In genomic region chr8:119829870-119830580, GRCm38 (mm10) we compare ENCODE assay signal across 11 mouse cellular contexts. TPM values are rescaled to one million over a fixed set of nuclear protein-coding genes. Genes with fewer than 3 reads are reported as not detected.
DNase-seq lines count a peak whose midpoint lies in the region; ATAC-seq lines count a peak whose summit lies in the region.
"Had no signal": no experiment of that assay in that cellular context is flagged by ENCODE, and none has a peak within 500 bp of the region (broad histone marks: within the 10 kb centered on the region; RNA-seq: fewer than 3 reads in every experiment).

No protein-coding gene starts in this region.

- H3K9me3 ChIP-seq in forebrain, embryonic 10.5 days = no peaks in the 10 kb centered on the region
- no peaks in the 10 kb centered on the region for H3K9me3 ChIP-seq in forebrain, embryonic 14.5 days (replicated peaks; ENCODE audit: control insufficient read depth, low read length)
- H3K9me3 ChIP-seq in embryonic facial prominence, embryonic 14.5 days (ENCODE audit: control insufficient read depth, low read length) = no peaks in the 10 kb centered on the region
- H3K9me3 ChIP-seq: forebrain, embryonic 12.5 days had no signal

- DNase-seq in forebrain, embryonic 10.5 days (ENCODE audit: extremely low spot score, low spot score) = no peak
- DNase-seq in forebrain, embryonic 14.5 days (ENCODE audit: low spot score) = no peak
- peak; percentile 70 for DNase-seq in embryonic facial prominence, embryonic 14.5 days (ENCODE audit: low spot score)
- DNase-seq in mesoderm, embryonic 11.5 days (ENCODE audit: low read depth, low spot score) = peak; percentile 74
- no peak for DNase-seq in lung, postnatal 36 days
- DNase-seq in thymus, postnatal 10 days (ENCODE audit: low spot score in 2 of 2) = no peak
- DNase-seq in gastrocnemius, postnatal 10 days = no peak
- DNase-seq: heart, adult 2 months had no signal

- no peaks in the 10 kb centered on the region for H3K27me3 ChIP-seq in forebrain, embryonic 10.5 days (ENCODE audit: poor library complexity, severe bottlenecking)
- H3K27me3 ChIP-seq in forebrain, embryonic 14.5 days (replicated peaks; ENCODE audit: control insufficient read depth, insufficient read depth, low read length) = no peaks in the 10 kb centered on the region
- no peaks in the 10 kb centered on the region for H3K27me3 ChIP-seq in embryonic facial prominence, embryonic 14.5 days (replicated peaks; ENCODE audit: control insufficient read depth, insufficient read depth, low read length)
- H3K27me3 ChIP-seq: forebrain, embryonic 12.5 days had no signal

- no peak overlapping the region for H3K4me2 ChIP-seq in forebrain, embryonic 14.5 days (ENCODE audit: low read length)
- H3K4me2 ChIP-seq in embryonic facial prominence, embryonic 14.5 days (ENCODE audit: low read depth, low read length) = no peak overlapping the region
- H3K4me2 ChIP-seq: forebrain, embryonic 12.5 days had no signal

- 58% methylated on average over 16 of the region's 16 CpGs for WGBS in forebrain, embryonic 10.5 days
- 68% methylated on average over 16 of the region's 16 CpGs for whole genome bisulfite sequencing in forebrain, embryonic 14.5 days
- WGBS in embryonic facial prominence, embryonic 14.5 days = 32% methylated on average over 16 of the region's 16 CpGs

- H3K36me3 ChIP-seq in forebrain, embryonic 10.5 days (replicated peaks) = peaks cover 18% of the 10 kb centered on the region
- no peaks in the 10 kb centered on the region for H3K36me3 ChIP-seq in forebrain, embryonic 14.5 days (ENCODE audit: control insufficient read depth, insufficient read depth, low read length)
- H3K36me3 ChIP-seq in embryonic facial prominence, embryonic 14.5 days (ENCODE audit: control insufficient read depth, insufficient read depth, low read length) = no peaks in the 10 kb centered on the region
- H3K36me3 ChIP-seq: forebrain, embryonic 12.5 days had no signal

- peak overlapping the region; percentile 16; the same call in 1 of the 2 replicates for H3K4me3 ChIP-seq in forebrain, embryonic 10.5 days
- H3K4me3 ChIP-seq in forebrain, embryonic 14.5 days (ENCODE audit: low read depth, low read length) = no peak overlapping the region
- no peak overlapping the region for H3K4me3 ChIP-seq in embryonic facial prominence, embryonic 14.5 days (ENCODE audit: low read depth, low read length)
- H3K4me3 ChIP-seq: forebrain, embryonic 12.5 days; heart, adult 2 months had no signal

- H3K27ac ChIP-seq in forebrain, embryonic 10.5 days = peak overlapping the region; percentile 80
- H3K27ac ChIP-seq in forebrain, embryonic 14.5 days (ENCODE audit: low read depth, low read length) = no peak overlapping the region
- no peak overlapping the region for H3K27ac ChIP-seq in embryonic facial prominence, embryonic 14.5 days (replicated peaks; ENCODE audit: low read depth, low read length)
- H3K27ac ChIP-seq: forebrain, embryonic 12.5 days; heart, adult 2 months; liver, embryonic 14.5 days had no signal

- no peak overlapping the region for H3K9ac ChIP-seq in forebrain, embryonic 14.5 days (ENCODE audit: low read length)
- H3K9ac ChIP-seq in embryonic facial prominence, embryonic 14.5 days (ENCODE audit: low read depth, low read length) = no peak overlapping the region
- H3K9ac ChIP-seq: forebrain, embryonic 12.5 days; liver, embryonic 14.5 days had no signal

- peaks cover 95% of the 10 kb centered on the region for H3K4me1 ChIP-seq in forebrain, embryonic 10.5 days
- peaks cover 38% of the 10 kb centered on the region for H3K4me1 ChIP-seq in forebrain, embryonic 14.5 days (ENCODE audit: control insufficient read depth, insufficient read depth, low read length)
- H3K4me1 ChIP-seq in embryonic facial prominence, embryonic 14.5 days (ENCODE audit: control insufficient read depth, insufficient read depth, low read length) = peaks cover 45% of the 10 kb centered on the region

- ATAC-seq in forebrain, embryonic 14.5 days = no peak
- ATAC-seq in CD4-positive, CD25-positive, alpha-beta regulatory T cell, adult 4 months = peak; percentile 0
- ATAC-seq in embryonic facial prominence, embryonic 14.5 days (ENCODE audit: low read depth) = peak; percentile 34

RNA-seq across cellular contexts. Expression of gene Cotl1, which starts 10.3 kb away (rescaled TPM):
- polyA plus RNA-seq in forebrain, embryonic 10.5 days (2016; fragmentation: Nextera tagmentation; extraction: Ambion mirVana) = 109 and 114 TPM in 2 replicates
- 403 and 455 TPM in 2 replicates for polyA plus RNA-seq in forebrain, embryonic 14.5 days (2014; fragmentation: Nextera tagmentation; extraction: Ambion mirVana)
- 100 to 1,000 TPM; 131 to 191 TPM for polyA plus RNA-seq in CD4-positive, CD25-positive, alpha-beta regulatory T cell, adult 4 months (2017; shearing (Covaris generic))
- 255 and 299 TPM in 2 replicates for polyA plus RNA-seq in embryonic facial prominence, embryonic 14.5 days (2014; fragmentation: Nextera tagmentation; extraction: Ambion mirVana)
- total RNA-seq in gastrocnemius, postnatal 10 days (2021) = 10 to 100 TPM; 38.3 to 41.8 TPM

RNA-seq across cellular contexts. Expression of gene Klhl36, which starts 32.0 kb away (rescaled TPM):
- polyA plus RNA-seq in forebrain, embryonic 10.5 days (2016; fragmentation: Nextera tagmentation; extraction: Ambion mirVana) = 10.8 and 11.1 TPM in 2 replicates
- 11.9 and 12.5 TPM in 2 replicates for polyA plus RNA-seq in forebrain, embryonic 14.5 days (2014; fragmentation: Nextera tagmentation; extraction: Ambion mirVana)
- 10 to 100 TPM in 1 of 2 experiments, 1 to 10 TPM in 1; 6.2 to 11.6 TPM for polyA plus RNA-seq in CD4-positive, CD25-positive, alpha-beta regulatory T cell, adult 4 months (2017; shearing (Covaris generic))
- 8.6 and 10.1 TPM in 2 replicates for polyA plus RNA-seq in embryonic facial prominence, embryonic 14.5 days (2014; fragmentation: Nextera tagmentation; extraction: Ambion mirVana)
- 1 to 10 TPM; 2.9 to 3.9 TPM for total RNA-seq in gastrocnemius, postnatal 10 days (2021)

RNA-seq across cellular contexts. Expression of gene Tldc1, which starts 51.8 kb away (rescaled TPM):
- 16.7 and 17.3 TPM in 2 replicates for polyA plus RNA-seq in forebrain, embryonic 10.5 days (2016; fragmentation: Nextera tagmentation; extraction: Ambion mirVana)
- 5.1 and 6.0 TPM in 2 replicates for polyA plus RNA-seq in forebrain, embryonic 14.5 days (2014; fragmentation: Nextera tagmentation; extraction: Ambion mirVana)
- 10 to 100 TPM in 1 of 2 experiments, 1 to 10 TPM in 1; 6.5 to 14.3 TPM for polyA plus RNA-seq in CD4-positive, CD25-positive, alpha-beta regulatory T cell, adult 4 months (2017; shearing (Covaris generic))
- polyA plus RNA-seq in embryonic facial prominence, embryonic 14.5 days (2014; fragmentation: Nextera tagmentation; extraction: Ambion mirVana) = 5.4 and 5.5 TPM in 2 replicates
- total RNA-seq in gastrocnemius, postnatal 10 days (2021) = 1 to 10 TPM; 4.7 to 5.2 TPM

Comparison
In these comparisons a context has a peak if more than half of its experiments do, and no peak if none do; other contexts are left out.
1. DNase-seq: peak in embryonic facial prominence, embryonic 14.5 days (single experiment) and mesoderm, embryonic 11.5 days (single experiment); none in forebrain, embryonic 10.5 days (single experiment), forebrain, embryonic 14.5 days (single experiment), lung, postnatal 36 days (single experiment), thymus, postnatal 10 days (0 of 2) and gastrocnemius, postnatal 10 days (single experiment).